Mouse (Mus musculus) testis, adult 2 months (tissue): ENCODE measurements around the gene Lsm14b. TPM values are rescaled to one million over a fixed set of nuclear protein-coding genes. Genes with fewer than 3 reads are reported as not detected.

ENCODE experiments used
- H3K27ac ChIP-seq: fragments of 200-500 bp; 2 replicates; pipeline ENCODE4 v1.5.1; 2012; ENCODE audit warnings: low read depth, low read length; ENCODE audit not compliant: control insufficient read depth, insufficient read depth
- H3K27me3 ChIP-seq: fragments of 200-500 bp; 2 replicates; pipeline ENCODE4 v1.6.1; 2012; ENCODE audit warnings: mild to moderate bottlenecking, low read length, moderate library complexity; ENCODE audit not compliant: control insufficient read depth, insufficient read depth
- H3K36me3 ChIP-seq: fragments of 200-500 bp; 2 replicates; pipeline ENCODE4 v1.6.1; 2012; ENCODE audit warnings: mild to moderate bottlenecking, low read length; ENCODE audit not compliant: control insufficient read depth, insufficient read depth
- H3K4me1 ChIP-seq: fragments of 200-500 bp; 2 replicates; pipeline ENCODE4 v1.6.1; 2012; ENCODE audit warnings: low read length; ENCODE audit not compliant: control insufficient read depth, insufficient read depth
- H3K4me3 ChIP-seq: fragments of 200-500 bp; 2 replicates; pipeline ENCODE4 v1.5.1; 2012; ENCODE audit warnings: low read depth, mild to moderate bottlenecking, low read length, moderate library complexity, mixed read lengths; ENCODE audit not compliant: control insufficient read depth
- CTCF ChIP-seq: fragments of 200-500 bp; IDR thresholded peaks from 2 replicates; pipeline ENCODE4 v1.5.1; 2012; ENCODE audit warnings: low read depth, mild to moderate bottlenecking, inconsistent platforms, low read length, moderate library complexity; ENCODE audit not compliant: control insufficient read depth, insufficient read depth, insufficient replicate concordance
- POLR2A ChIP-seq: fragments of 200-500 bp; IDR thresholded peaks from 2 replicates; pipeline ENCODE4 v1.6.1; 2012; ENCODE audit warnings: low read depth, mild to moderate bottlenecking, inconsistent platforms, low read length, moderate library complexity; ENCODE audit not compliant: control insufficient read depth
- polyA plus RNA-seq: library from polyadenylated mRNA; depleted of rRNA; stranded (reverse); fragments of >200 nt; gene quantifications from 2 replicates; pipeline ENCODE4 v1.2.3, GENCODE M21; 2012; rRNA removed

The Lsm14b gene
- polyA plus RNA-seq, 1 experiment: 33.7 TPM

DNA sequence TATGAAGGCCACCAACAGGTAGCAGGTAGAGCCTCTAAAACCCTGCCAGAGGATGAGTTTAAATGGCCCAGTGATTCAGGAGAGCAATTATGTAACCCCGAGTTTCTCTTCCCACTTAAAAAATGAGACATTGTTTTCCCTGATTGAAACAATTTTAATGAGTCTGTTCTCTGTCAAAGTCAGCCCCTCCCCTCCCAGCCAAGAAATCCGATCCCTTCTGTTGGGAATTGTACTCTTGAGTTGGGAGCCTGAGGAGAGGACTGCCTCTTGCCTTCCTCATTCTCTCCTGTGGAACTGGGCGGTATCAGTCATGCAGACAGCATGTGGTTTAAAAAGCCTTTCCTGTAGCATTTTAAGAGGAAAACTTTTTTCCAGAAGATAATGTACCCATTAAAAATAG is 59.8 kb downstream of the Lsm14b start:
- TF ChIP-seq CTCF (no peak), POLR2A (no peak)
- Histone ChIP-seq H3K27me3 (no peaks in the 10 kb centered on the region), H3K4me1 (no peaks in the 10 kb centered on the region), H3K4me3 (no peak overlapping the region), H3K36me3 (no peaks in the 10 kb centered on the region; the same call in 1 of the 2 replicates), H3K27ac (no peak overlapping the region)

Other genes with a start within 250 kb of the Lsm14b start
- gene Taf4, start 48.3 kb upstream of the Lsm14b start, polyA plus RNA-seq: 3.6 and 4.2 TPM in 2 replicates
- gene Psma7, start 17.4 kb downstream of the Lsm14b start, polyA plus RNA-seq: 38.5 and 42.6 TPM in 2 replicates
- gene Ss18l1, start 17.5 kb downstream of the Lsm14b start, polyA plus RNA-seq: 4.0 TPM in 2 replicates
- 7.0 and 7.8 TPM in 2 replicates for gene Mtg2, start 45.6 kb downstream of the Lsm14b start, polyA plus RNA-seq
- gene Hrh3, start 79.5 kb downstream of the Lsm14b start, polyA plus RNA-seq: 5.1 and 5.9 TPM in 2 replicates
- 16.0 and 18.5 TPM in 2 replicates for gene Osbpl2, start 94.3 kb downstream of the Lsm14b start, polyA plus RNA-seq
- gene Adrm1, start 146.5 kb downstream of the Lsm14b start, polyA plus RNA-seq: 107 and 114 TPM in 2 replicates
- 7.5 and 8.3 TPM in 2 replicates for gene Lama5, start 200.9 kb downstream of the Lsm14b start, polyA plus RNA-seq
- 703 and 848 TPM in 2 replicates for gene Rps21, start 232.4 kb downstream of the Lsm14b start, polyA plus RNA-seq
- 23.9 and 24.2 TPM in 2 replicates for gene Cables2, start 248.5 kb downstream of the Lsm14b start, polyA plus RNA-seq